Comparison of ENCODE assay signal across 17 mouse cellular contexts in the genomic region with DNA sequence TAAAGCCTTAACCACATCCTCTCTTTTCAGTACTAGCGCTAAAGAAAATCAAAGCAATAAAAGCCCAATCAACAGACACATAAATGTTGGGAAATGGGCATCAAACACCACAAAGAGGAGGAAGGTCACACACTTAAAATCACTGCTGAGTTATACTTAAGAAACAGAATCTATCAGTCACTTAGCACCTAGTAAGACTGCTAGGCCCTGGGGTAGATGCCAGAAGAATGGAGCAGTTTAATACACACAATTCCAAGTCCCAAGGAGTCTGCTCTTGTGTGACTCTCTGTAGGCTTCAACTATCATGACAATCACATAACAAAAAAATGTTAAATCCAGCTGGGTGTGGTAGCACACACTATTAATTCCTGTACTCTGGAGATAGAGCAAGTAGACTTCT.
"Had no signal": no experiment of that assay in that cellular context is flagged by ENCODE, and none has a peak within 500 bp of the region (broad histone marks: within the 10 kb centered on the region; RNA-seq: fewer than 3 reads in every experiment).

No protein-coding gene starts in this region.

- H3K27ac ChIP-seq: liver, embryonic 12.5 days; liver, embryonic 14.5 days; midbrain, embryonic 10.5 days; midbrain, embryonic 12.5 days; neural tube, embryonic 13.5 days; neural tube, embryonic 15.5 days had no signal

- H3K27me3 ChIP-seq: liver, embryonic 12.5 days; midbrain, embryonic 12.5 days; neural tube, embryonic 13.5 days; neural tube, embryonic 15.5 days had no signal

- H3K36me3 ChIP-seq: liver, embryonic 12.5 days; midbrain, embryonic 10.5 days; midbrain, embryonic 12.5 days; neural tube, embryonic 13.5 days; neural tube, embryonic 15.5 days had no signal

- ATAC-seq: midbrain, embryonic 16.5 days had no signal

- H3K9me3 ChIP-seq: liver, embryonic 12.5 days; midbrain, embryonic 10.5 days; midbrain, embryonic 12.5 days; neural tube, embryonic 13.5 days; neural tube, embryonic 15.5 days had no signal

- H3K4me2 ChIP-seq: liver, embryonic 12.5 days; midbrain, embryonic 12.5 days; neural tube, embryonic 13.5 days; neural tube, embryonic 15.5 days had no signal

- H3K4me3 ChIP-seq: liver, embryonic 12.5 days; midbrain, embryonic 10.5 days; midbrain, embryonic 12.5 days; myocyte; neural tube, embryonic 13.5 days; neural tube, embryonic 15.5 days had no signal

- DNase-seq: lung, adult 2 months; midbrain, embryonic 14.5 days; right cerebral cortex, adult 18-20 months; right cerebral cortex, postnatal 25 days; right cerebral cortex, postnatal 4 days; spleen, adult 18-20 months; thymus, adult 18-20 months; thymus, postnatal 14 days; thymus, postnatal 36 days had no signal

- H3K9ac ChIP-seq: liver, embryonic 12.5 days; liver, embryonic 14.5 days; midbrain, embryonic 12.5 days; neural tube, embryonic 13.5 days; neural tube, embryonic 15.5 days had no signal

- H3K4me1 ChIP-seq: neural tube, embryonic 13.5 days; neural tube, embryonic 15.5 days had no signal
